In genomic region chr9:65611969-65612486, GRCm38 (mm10) we compare ENCODE assay signal across 27 mouse cellular contexts. TPM values are rescaled to one million over a fixed set of nuclear protein-coding genes. Genes with fewer than 3 reads are reported as not detected.
DNase-seq lines count a peak whose midpoint lies in the region; ATAC-seq lines count a peak whose summit lies in the region.
"Had no signal": no experiment of that assay in that cellular context is flagged by ENCODE, and none has a peak within 500 bp of the region (broad histone marks: within the 10 kb centered on the region; RNA-seq: fewer than 3 reads in every experiment).

No protein-coding gene starts in this region.

- no peaks in the 10 kb centered on the region for H3K36me3 ChIP-seq in heart, embryonic 10.5 days
- H3K36me3 ChIP-seq in liver, embryonic 16.5 days (ENCODE audit: control insufficient read depth, insufficient read depth): no peaks in the 10 kb centered on the region
- no peaks in the 10 kb centered on the region for H3K36me3 ChIP-seq in liver, embryonic 11.5 days (ENCODE audit: control insufficient read depth, insufficient read depth, low read length)
- H3K36me3 ChIP-seq: embryonic facial prominence, embryonic 10.5 days; embryonic facial prominence, embryonic 12.5 days; forebrain, embryonic 10.5 days; forebrain, embryonic 12.5 days; G1E had no signal

- no peak overlapping the region for H3K4me3 ChIP-seq in heart, embryonic 10.5 days
- H3K4me3 ChIP-seq in liver, embryonic 16.5 days (ENCODE audit: low read depth, low read length): no peak overlapping the region
- no peak overlapping the region for H3K4me3 ChIP-seq in liver, embryonic 11.5 days (ENCODE audit: low read depth, low read length)
- H3K4me3 ChIP-seq: embryonic facial prominence, embryonic 10.5 days; embryonic facial prominence, embryonic 12.5 days; forebrain, embryonic 10.5 days; forebrain, embryonic 12.5 days had no signal

- no peak for DNase-seq in heart, embryonic 10.5 days (ENCODE audit: low spot score)
- DNase-seq in heart, postnatal 14 days: no peak
- DNase-seq in liver, embryonic 11.5 days (ENCODE audit: low spot score): no peak
- peak; percentile 56 for DNase-seq in fat pad, adult 2 months (ENCODE audit: extremely low read depth, low read depth, low spot score)
- DNase-seq in kidney, postnatal 25 days: no peak
- DNase-seq: adrenal gland, adult 8-10 months; adrenal gland, postnatal 14 days; adrenal gland, postnatal 36 days; B cell, adult 2 months; cerebellum, adult 11-12 months; cerebellum, adult 2 months; cerebellum, adult 9-10 months; cerebellum, postnatal 10 days; cerebellum, postnatal 25 days had no signal

- ATAC-seq in liver, embryonic 16.5 days (ENCODE audit: low read depth): peak; percentile 24; the same call in 1 of the 2 replicates
- no peak for ATAC-seq in liver, embryonic 11.5 days (replicated peaks; ENCODE audit: low FRiP score)
- ATAC-seq: activated CD4-positive, CD25-positive, alpha-beta regulatory T cell, adult 4 months; CD4-positive, CD25-positive, alpha-beta regulatory T cell, adult 4 months; forebrain, embryonic 14.5 days; forebrain, embryonic 16.5 days; Patski had no signal

- WGBS in heart, embryonic 10.5 days: 78% methylated on average over 5 of the region's 5 CpGs
- WGBS in liver, embryonic 16.5 days (ENCODE audit: insufficient replicate concordance): 71% methylated on average over 5 of the region's 5 CpGs
- WGBS in liver, embryonic 11.5 days: 76% methylated on average over 5 of the region's 5 CpGs

- no peak overlapping the region for H3K9ac ChIP-seq in liver, embryonic 16.5 days (ENCODE audit: low read depth, low read length)
- no peak overlapping the region for H3K9ac ChIP-seq in liver, embryonic 11.5 days (ENCODE audit: low read depth, low read length)
- H3K9ac ChIP-seq: embryonic facial prominence, embryonic 12.5 days; forebrain, embryonic 12.5 days had no signal

- intact Hi-C loops in heart, postnatal 14 days (cut with DNase I): no loop called here

- no peaks in the 10 kb centered on the region for H3K9me3 ChIP-seq in heart, embryonic 10.5 days
- no peaks in the 10 kb centered on the region for H3K9me3 ChIP-seq in liver, embryonic 16.5 days (replicated peaks; ENCODE audit: control insufficient read depth, low read length)
- H3K9me3 ChIP-seq in liver, embryonic 11.5 days (ENCODE audit: control insufficient read depth, low read length): no peaks in the 10 kb centered on the region
- H3K9me3 ChIP-seq: embryonic facial prominence, embryonic 10.5 days; embryonic facial prominence, embryonic 12.5 days; forebrain, embryonic 10.5 days; forebrain, embryonic 12.5 days; G1E had no signal

- H3K27ac ChIP-seq in heart, embryonic 10.5 days: peak overlapping the region; percentile 47; the same call in 1 of the 2 replicates
- no peak overlapping the region for H3K27ac ChIP-seq in liver, embryonic 16.5 days (ENCODE audit: low read length)
- H3K27ac ChIP-seq in liver, embryonic 11.5 days (ENCODE audit: low read depth, low read length): no peak overlapping the region
- H3K27ac ChIP-seq: embryonic facial prominence, embryonic 10.5 days; embryonic facial prominence, embryonic 12.5 days; forebrain, embryonic 10.5 days; forebrain, embryonic 12.5 days had no signal

- H3K27me3 ChIP-seq in heart, embryonic 10.5 days (ENCODE audit: insufficient read depth, poor library complexity, severe bottlenecking): no peaks in the 10 kb centered on the region
- H3K27me3 ChIP-seq in liver, embryonic 16.5 days (ENCODE audit: control insufficient read depth, insufficient read depth, low read depth, low read length): no peaks in the 10 kb centered on the region
- H3K27me3 ChIP-seq in liver, embryonic 11.5 days (replicated peaks; ENCODE audit: control insufficient read depth, insufficient read depth, low read length): no peaks in the 10 kb centered on the region
- H3K27me3 ChIP-seq: CH12.LX; embryonic facial prominence, embryonic 12.5 days; forebrain, embryonic 12.5 days; Patski had no signal

- peaks cover 21% of the 10 kb centered on the region for H3K4me1 ChIP-seq in heart, embryonic 10.5 days
- H3K4me1 ChIP-seq in liver, embryonic 16.5 days (ENCODE audit: control insufficient read depth, low read depth, low read length): no peaks in the 10 kb centered on the region
- no peaks in the 10 kb centered on the region for H3K4me1 ChIP-seq in liver, embryonic 11.5 days (replicated peaks; ENCODE audit: control insufficient read depth, insufficient read depth, low read length)
- H3K4me1 ChIP-seq: embryonic facial prominence, embryonic 12.5 days; forebrain, embryonic 10.5 days; forebrain, embryonic 12.5 days had no signal

- no peak overlapping the region for H3K4me2 ChIP-seq in liver, embryonic 16.5 days (ENCODE audit: low read depth, low read length)
- no peak overlapping the region for H3K4me2 ChIP-seq in liver, embryonic 11.5 days
- H3K4me2 ChIP-seq: embryonic facial prominence, embryonic 12.5 days; forebrain, embryonic 12.5 days had no signal

RNA-seq across cellular contexts. Expression of gene Rbpms2, which starts 17.4 kb away (rescaled TPM):
- polyA plus RNA-seq in heart, embryonic 10.5 days (2016; fragmentation: Nextera tagmentation; extraction: Ambion mirVana): 117 and 179 TPM in 2 replicates
- total RNA-seq in heart, postnatal 14 days (2021): 10 to 100 TPM; 39.1 to 40.7 TPM
- 11.9 and 14.6 TPM in 2 replicates for polyA plus RNA-seq in liver, embryonic 16.5 days (2015; fragmentation: Nextera tagmentation; extraction: Ambion mirVana)
- 34.8 and 36.5 TPM in 2 replicates for polyA plus RNA-seq in liver, embryonic 11.5 days (2014; fragmentation: Nextera tagmentation; extraction: Ambion mirVana)

RNA-seq across cellular contexts. Expression of gene Pif1, which starts 25.1 kb away (rescaled TPM):
- polyA plus RNA-seq in heart, embryonic 10.5 days (2016; fragmentation: Nextera tagmentation; extraction: Ambion mirVana): 16.7 and 17.7 TPM in 2 replicates
- total RNA-seq in heart, postnatal 14 days (2021): 1 to 10 TPM in 1 of 2 experiments, under 1 TPM in 1; 0.79 to 1.3 TPM
- polyA plus RNA-seq in liver, embryonic 16.5 days (2015; fragmentation: Nextera tagmentation; extraction: Ambion mirVana): 9.6 and 10.9 TPM in 2 replicates
- 16.4 and 18.0 TPM in 2 replicates for polyA plus RNA-seq in liver, embryonic 11.5 days (2014; fragmentation: Nextera tagmentation; extraction: Ambion mirVana)
- total RNA-seq: adrenal gland, adult 18-20 months had no signal

RNA-seq across cellular contexts. Expression of gene Plekho2, which starts 32.2 kb away (rescaled TPM):
- 12.8 and 14.2 TPM in 2 replicates for polyA plus RNA-seq in heart, embryonic 10.5 days (2016; fragmentation: Nextera tagmentation; extraction: Ambion mirVana)
- 10 to 100 TPM; 14.6 TPM for total RNA-seq in heart, postnatal 14 days (2021)
- polyA plus RNA-seq in liver, embryonic 16.5 days (2015; fragmentation: Nextera tagmentation; extraction: Ambion mirVana): 23.1 and 24.5 TPM in 2 replicates
- 29.5 and 30.3 TPM in 2 replicates for polyA plus RNA-seq in liver, embryonic 11.5 days (2014; fragmentation: Nextera tagmentation; extraction: Ambion mirVana)

RNA-seq across cellular contexts. Expression of gene Oaz2, which starts 55.8 kb away (rescaled TPM):
- 268 and 288 TPM in 2 replicates for polyA plus RNA-seq in heart, embryonic 10.5 days (2016; fragmentation: Nextera tagmentation; extraction: Ambion mirVana)
- total RNA-seq in heart, postnatal 14 days (2021): 100 to 1,000 TPM; 265 to 267 TPM
- 40.7 and 50.9 TPM in 2 replicates for polyA plus RNA-seq in liver, embryonic 16.5 days (2015; fragmentation: Nextera tagmentation; extraction: Ambion mirVana)
- polyA plus RNA-seq in liver, embryonic 11.5 days (2014; fragmentation: Nextera tagmentation; extraction: Ambion mirVana): 119 and 123 TPM in 2 replicates
